In genomic region chr7:83891433-83892332, GRCm38 (mm10) we compare ENCODE assay signal across 8 mouse cellular contexts. TPM values are rescaled to one million over a fixed set of nuclear protein-coding genes. Genes with fewer than 3 reads are reported as not detected.
A peak's percentile ranks its signal among the peaks of the same experiment; 100 is the strongest.
DNase-seq lines count a peak whose midpoint lies in the region; ATAC-seq and TF ChIP-seq lines count a peak whose summit lies in the region.

No protein-coding gene starts in this region.

- DNase-seq in MEL (ENCODE audit: low read depth, low spot score), result peak; percentile 99
- peak; percentile 95 to 97 for DNase-seq in cerebellum, adult 2 months
- DNase-seq in forebrain, postnatal 0 days, result peak; percentile 95
- DNase-seq in heart, postnatal 4 days, result peak; percentile 100
- DNase-seq in layer of hippocampus, adult 8-10 months (ENCODE audit: low spot score in 2 of 2), result peak; percentile 97 to 99
- DNase-seq in ovary, adult 18-20 months (ENCODE audit: low spot score), result peak; percentile 100
- DNase-seq in thymus, postnatal 0 days (ENCODE audit: low spot score), result peak; percentile 99

- H3K9ac ChIP-seq in MEL (ENCODE audit: control insufficient read depth, low read depth, low read length, poor library complexity, severe bottlenecking), result peak overlapping the region; percentile 75
- peak overlapping the region; percentile 82 for H3K9ac ChIP-seq in forebrain, postnatal 0 days
- peak overlapping the region; percentile 58 for H3K9ac ChIP-seq in lung, embryonic 15.5 days

- H3K27ac ChIP-seq in MEL (ENCODE audit: control insufficient read depth, low read depth, low read length), result peak overlapping the region; percentile 86
- H3K27ac ChIP-seq in cerebellum, adult 2 months (ENCODE audit: insufficient read depth, low read length), result peak overlapping the region; percentile 48; the same call in 1 of the 2 replicates
- H3K27ac ChIP-seq in forebrain, postnatal 0 days (ENCODE audit: low read depth, low read length), result peak overlapping the region; percentile 91
- H3K27ac ChIP-seq in lung, embryonic 15.5 days, result peak overlapping the region; percentile 90

- peak in 1 of 2 experiments; percentile 90; a peak in 2 of 4 replicates for TF ChIP-seq POLR2A in MEL (IDR thresholded peaks at IDR 0.05; ENCODE audit: control insufficient read depth in 1 of 2, insufficient read depth in 1 of 2, low read depth in 1 of 2, low read length in 2 of 2, poor library complexity in 1 of 2)
- TF ChIP-seq POLR2A in cerebellum, adult 2 months (IDR thresholded peaks at IDR 0.05; ENCODE audit: borderline replicate concordance, insufficient read depth, low read length), result peak; percentile 74; the same call in 1 of the 2 replicates

- H3K27me3 ChIP-seq in MEL (ENCODE audit: control insufficient read depth in 1 of 2, insufficient read depth in 2 of 2, low read length in 2 of 2), result no peaks in the 10 kb centered on the region
- H3K27me3 ChIP-seq in cerebellum, adult 2 months (ENCODE audit: control insufficient read depth, insufficient read depth, low read length), result no peaks in the 10 kb centered on the region
- H3K27me3 ChIP-seq in forebrain, postnatal 0 days (ENCODE audit: insufficient read depth, low read length), result no peaks in the 10 kb centered on the region
- H3K27me3 ChIP-seq in lung, embryonic 15.5 days, result no peaks in the 10 kb centered on the region

- peaks cover 28% of the 10 kb centered on the region for H3K79me2 ChIP-seq in MEL (ENCODE audit: control insufficient read depth, insufficient read depth, low read length, poor library complexity)

- H3K9me3 ChIP-seq in MEL (replicated peaks; ENCODE audit: insufficient read depth, low read length), result no peaks in the 10 kb centered on the region
- no peaks in the 10 kb centered on the region for H3K9me3 ChIP-seq in forebrain, postnatal 0 days (ENCODE audit: low read length)
- no peaks in the 10 kb centered on the region for H3K9me3 ChIP-seq in lung, embryonic 15.5 days

- TF ChIP-seq CTCF in MEL (IDR thresholded peaks at IDR 0.05 in 2 of 3, conservative IDR thresholded peaks at IDR 0.05 in 1 of 3; ENCODE audit: control insufficient read depth in 1 of 3, insufficient read depth in 1 of 3, low read depth in 2 of 3, low read length in 3 of 3, poor library complexity in 1 of 3, severe bottlenecking in 1 of 3), result no peak
- no peak; the same call in 1 of the 2 replicates for TF ChIP-seq CTCF in cerebellum, adult 2 months (IDR thresholded peaks at IDR 0.05; ENCODE audit: borderline replicate concordance, insufficient read depth, low read depth, low read length)
- peak; percentile 63 for TF ChIP-seq CTCF in forebrain, postnatal 0 days (IDR thresholded peaks at IDR 0.05; ENCODE audit: low read depth)

- WGBS in cerebellum, adult 2 months, result 2% methylated on average over 44 of the region's 44 CpGs
- 3% methylated on average over 42 of the region's 44 CpGs for WGBS in forebrain, postnatal 0 days
- WGBS in lung, embryonic 15.5 days, result 2% methylated on average over 42 of the region's 44 CpGs

- TF ChIP-seq EP300 in MEL (IDR thresholded peaks at IDR 0.05; ENCODE audit: low read depth in 1 of 2, low read length in 2 of 2), result no peak

- H3K4me2 ChIP-seq in forebrain, postnatal 0 days (ENCODE audit: low read depth), result peak overlapping the region; percentile 83
- H3K4me2 ChIP-seq in lung, embryonic 15.5 days, result peak overlapping the region; percentile 58

- peaks cover 20 to 25% of the 10 kb centered on the region in 2 experiments for H3K4me1 ChIP-seq in MEL (ENCODE audit: control insufficient read depth in 1 of 2, insufficient read depth in 2 of 2, low read length in 2 of 2)
- peaks cover 11% of the 10 kb centered on the region; the same call in 1 of the 2 replicates for H3K4me1 ChIP-seq in cerebellum, adult 2 months (ENCODE audit: control insufficient read depth, insufficient read depth, low read length)
- peaks cover 11% of the 10 kb centered on the region for H3K4me1 ChIP-seq in forebrain, postnatal 0 days (ENCODE audit: insufficient read depth)
- H3K4me1 ChIP-seq in lung, embryonic 15.5 days, result peaks cover 19% of the 10 kb centered on the region

- peaks cover 0 to 32% of the 10 kb centered on the region in 2 experiments; a peak in 3 of 4 replicates for H3K36me3 ChIP-seq in MEL (ENCODE audit: control insufficient read depth in 1 of 2, insufficient read depth in 2 of 2, low read length in 2 of 2)
- H3K36me3 ChIP-seq in forebrain, postnatal 0 days (ENCODE audit: insufficient read depth), result peaks cover 11% of the 10 kb centered on the region
- peaks cover 18% of the 10 kb centered on the region for H3K36me3 ChIP-seq in lung, embryonic 15.5 days

- peak overlapping the region; percentile 78 to 94 for H3K4me3 ChIP-seq in MEL (ENCODE audit: control insufficient read depth in 1 of 2, insufficient read depth in 1 of 2, low read depth in 2 of 2, low read length in 2 of 2)
- H3K4me3 ChIP-seq in cerebellum, adult 2 months (replicated peaks; ENCODE audit: insufficient read depth, low read depth, low read length), result peak overlapping the region; percentile 83
- peak overlapping the region; percentile 74 for H3K4me3 ChIP-seq in forebrain, postnatal 0 days (ENCODE audit: low read depth, low read length)
- H3K4me3 ChIP-seq in lung, embryonic 15.5 days, result peak overlapping the region; percentile 55

- ATAC-seq in forebrain, postnatal 0 days, result peak; percentile 96
- peak; percentile 100 for ATAC-seq in lung, embryonic 15.5 days (ENCODE audit: borderline replicate concordance, extremely low read depth, low FRiP score, low TSS enrichment)

- no peak for TF ChIP-seq RAD21 in MEL (IDR thresholded peaks at IDR 0.05; ENCODE audit: low read depth, low read length)

TF ChIP-seq in MEL, 35 proteins besides CTCF, POLR2A, EP300 and RAD21 (continues in another document):
- peak; percentile 88 for TF ChIP-seq NELFE (IDR thresholded peaks at IDR 0.05; ENCODE audit: low read depth, low read length)
- no peak for TF ChIP-seq CHD2 (IDR thresholded peaks at IDR 0.05; ENCODE audit: low read length)
- 0 out of 2 replicates have a peak, but pooled peaks have one; percentile 8 for TF ChIP-seq ELF1 (IDR thresholded peaks at IDR 0.05; ENCODE audit: low read depth, low read length)
- no peak for TF ChIP-seq MAX (IDR thresholded peaks at IDR 0.05; ENCODE audit: low read length)
- TF ChIP-seq MYB (IDR thresholded peaks at IDR 0.05; ENCODE audit: low read depth, low read length), result peak; percentile 26; the same call in 1 of the 2 replicates
- TF ChIP-seq E2F4 (IDR thresholded peaks at IDR 0.05; ENCODE audit: borderline replicate concordance, low read depth, low read length), result no peak
- TF ChIP-seq TBP (IDR thresholded peaks at IDR 0.05; ENCODE audit: low read depth, low read length), result peak; percentile 62; the same call in 1 of the 2 replicates
- no peak for TF ChIP-seq TAL1 (IDR thresholded peaks at IDR 0.05; ENCODE audit: low read length)
- no peak for TF ChIP-seq UBTF (IDR thresholded peaks at IDR 0.05; ENCODE audit: borderline replicate concordance, insufficient read depth, low read depth, low read length)
- peak; percentile 75 for TF ChIP-seq HCFC1 (IDR thresholded peaks at IDR 0.05; ENCODE audit: low read depth, low read length)
- TF ChIP-seq POLR2AphosphoS2 (IDR thresholded peaks at IDR 0.05; ENCODE audit: low read length), result peak; percentile 62; the same call in 1 of the 2 replicates
- TF ChIP-seq POLR2AphosphoS5 (IDR thresholded peaks at IDR 0.05; ENCODE audit: borderline replicate concordance, low read depth, low read length), result no peak
- no peak for TF ChIP-seq CHD1 (IDR thresholded peaks at IDR 0.05; ENCODE audit: low read depth, low read length)
- no peak for TF ChIP-seq USF2 (IDR thresholded peaks at IDR 0.05; ENCODE audit: borderline replicate concordance in 1 of 2, insufficient read depth in 1 of 2, low read depth in 1 of 2, low read length in 2 of 2)
- TF ChIP-seq MXI1 (IDR thresholded peaks at IDR 0.05; ENCODE audit: low read depth, low read length), result peak; percentile 53; the same call in 1 of the 2 replicates
- TF ChIP-seq KAT2A (conservative IDR thresholded peaks at IDR 0.05; ENCODE audit: low read depth, low read length), result no peak
- TF ChIP-seq NRF1 (IDR thresholded peaks at IDR 0.05; ENCODE audit: insufficient read depth, low read depth, low read length, poor library complexity, severe bottlenecking), result peak; percentile 79
- peak; percentile 45; the same call in 1 of the 2 replicates for TF ChIP-seq ZMIZ1 (IDR thresholded peaks at IDR 0.05; ENCODE audit: low read depth, low read length)
- 0 out of 2 replicates have a peak, but pooled peaks have one; percentile 3 for TF ChIP-seq ETS1 (IDR thresholded peaks at IDR 0.05; ENCODE audit: low read depth, low read length)
- no peak for TF ChIP-seq MAZ (IDR thresholded peaks at IDR 0.05; ENCODE audit: low read depth, low read length)
- peak; percentile 54 for TF ChIP-seq SIN3A (IDR thresholded peaks at IDR 0.05; ENCODE audit: low read length)
- TF ChIP-seq MAFK (IDR thresholded peaks at IDR 0.05; ENCODE audit: borderline replicate concordance, low read depth, low read length), result no peak

RNA-seq across cellular contexts. Expression of gene Mesd, which starts 7.4 kb away (rescaled TPM):
- total RNA-seq in MEL (2012; rRNA removed), result 75.8 and 83.3 TPM in 2 replicates
- 100 to 1,000 TPM in 1 of 2 experiments, 10 to 100 TPM in 1; 64.5 to 135 TPM for polyA plus RNA-seq in MEL (2012; ENCODE audit: insufficient read depth in 1 of 2, insufficient read length in 2 of 2, low read depth in 1 of 2, low replicate concordance in 2 of 2, missing spikeins in 1 of 2)
- 34.6 and 35.1 TPM in 2 replicates for polyA plus RNA-seq in cerebellum, adult 2 months (2012; rRNA removed)
- 30.1 and 32.1 TPM in 2 replicates for total RNA-seq in forebrain, postnatal 0 days (2014; rRNA removed)
- polyA plus RNA-seq in forebrain, postnatal 0 days (2015; fragmentation: Nextera tagmentation; extraction: Ambion mirVana), result 63.9 and 76.9 TPM in 2 replicates
- total RNA-seq in heart, postnatal 4 days (2021), result 10 to 100 TPM; 57.8 to 61.1 TPM
- 10 to 100 TPM; 65.0 to 75.1 (median 68.2) TPM for total RNA-seq in layer of hippocampus, adult 8-10 months (2022)
- 135 and 136 TPM in 2 replicates for polyA plus RNA-seq in lung, embryonic 15.5 days (2015; fragmentation: Nextera tagmentation; extraction: Ambion mirVana)
- polyA plus RNA-seq in thymus, postnatal 0 days (2015; fragmentation: Nextera tagmentation; extraction: Ambion mirVana), result 67.5 and 72.9 TPM in 2 replicates

RNA-seq across cellular contexts. Expression of gene Tlnrd1, which starts 7.6 kb away (rescaled TPM):
- total RNA-seq in MEL (2012; rRNA removed), result 7.5 and 8.8 TPM in 2 replicates
- 10 to 100 TPM in 1 of 2 experiments, not detected in 1; 18.0 TPM for polyA plus RNA-seq in MEL (2012; ENCODE audit: insufficient read depth in 1 of 2, insufficient read length in 2 of 2, low read depth in 1 of 2, low replicate concordance in 2 of 2, missing spikeins in 1 of 2)
- 23.4 and 25.2 TPM in 2 replicates for polyA plus RNA-seq in cerebellum, adult 2 months (2012; rRNA removed)
- 35.3 and 38.0 TPM in 2 replicates for total RNA-seq in forebrain, postnatal 0 days (2014; rRNA removed)
- polyA plus RNA-seq in forebrain, postnatal 0 days (2015; fragmentation: Nextera tagmentation; extraction: Ambion mirVana), result 9.8 and 10.8 TPM in 2 replicates
- 10 to 100 TPM; 31.7 to 33.4 TPM for total RNA-seq in heart, postnatal 4 days (2021)
- 10 to 100 TPM; 18.6 to 20.7 (median 20.1) TPM for total RNA-seq in layer of hippocampus, adult 8-10 months (2022)
- 17.6 and 19.8 TPM in 2 replicates for polyA plus RNA-seq in lung, embryonic 15.5 days (2015; fragmentation: Nextera tagmentation; extraction: Ambion mirVana)
- 4.5 and 5.6 TPM in 2 replicates for polyA plus RNA-seq in thymus, postnatal 0 days (2015; fragmentation: Nextera tagmentation; extraction: Ambion mirVana)

Comparison
In these comparisons a context has a peak if more than half of its experiments do, and no peak if none do; other contexts are left out.
1. Peak in every context shown above with its lines: DNase-seq, ATAC-seq, H3K4me3 ChIP-seq and H3K27ac ChIP-seq.